Mouse (Mus musculus) stomach, postnatal 0 days (tissue): Measurements from ENCODE around the gene Plppr3.
A peak's percentile ranks its signal among the peaks of the same experiment; 100 is the strongest.

Source experiments
- CTCF ChIP-seq: IDR thresholded peaks from 2 replicates; pipeline ENCODE4 v1.5.1; 2016; ENCODE audit warnings: antibody characterized with exemption, low read depth, mild to moderate bottlenecking, moderate library complexity
- EP300 ChIP-seq: optimal IDR thresholded peaks from 2 replicates; pipeline ENCODE3; 2016; ENCODE audit warnings: antibody characterized with exemption

GRCm38 (mm10) chr10:79900951-79901410, 26.5 kb upstream of the Plppr3 start:
- TF ChIP-seq CTCF (peak; percentile 59), EP300 (no peak)
